Mouse (Mus musculus) forebrain, embryonic 13.5 days (tissue): ENCODE data around the gene Alkal2. TPM values are rescaled to one million over a fixed set of nuclear protein-coding genes. Genes with fewer than 3 reads are reported as not detected.

Source experiments
- ATAC-seq: fragments of 200-750 bp; cut with Nextera tagmentation; 2 replicates; pipeline ENCODE4 v1.8.0; 2017
- H3K27ac ChIP-seq: fragments of 300-500 bp; sonication (generic); 2 replicates; pipeline ENCODE4 v1.5.1; 2015; ENCODE audit warnings: inconsistent platforms, mild to moderate bottlenecking, moderate library complexity
- H3K27me3 ChIP-seq: fragments of 300-500 bp; sonication (generic); 2 replicates; pipeline ENCODE4 v1.6.1; 2015; ENCODE audit warnings: mild to moderate bottlenecking, inconsistent platforms
- H3K36me3 ChIP-seq: fragments of 300-500 bp; sonication (generic); 2 replicates; pipeline ENCODE4 v1.6.1; 2015; ENCODE audit warnings: mild to moderate bottlenecking, inconsistent platforms; ENCODE audit not compliant: poor library complexity, severe bottlenecking
- H3K4me1 ChIP-seq: fragments of 300-500 bp; sonication (generic); 2 replicates; pipeline ENCODE4 v1.6.1; 2015; ENCODE audit warnings: inconsistent platforms
- H3K4me2 ChIP-seq: fragments of 300-500 bp; sonication (generic); 2 replicates; pipeline ENCODE4 v1.6.1; 2015; ENCODE audit warnings: inconsistent platforms, mild to moderate bottlenecking, moderate library complexity
- H3K4me3 ChIP-seq: fragments of 300-500 bp; sonication (generic); 2 replicates; pipeline ENCODE4 v1.5.1; 2015; ENCODE audit warnings: mild to moderate bottlenecking, inconsistent platforms
- H3K9ac ChIP-seq: fragments of 300-500 bp; sonication (generic); 2 replicates; pipeline ENCODE4 v1.6.1; 2015; ENCODE audit warnings: mild to moderate bottlenecking, inconsistent platforms
- H3K9me3 ChIP-seq: fragments of 300-500 bp; sonication (generic); replicated peaks from 2 replicates; pipeline ENCODE4 v1.6.1; 2016; ENCODE audit warnings: inconsistent platforms
- WGBS: fragments of 180-500 bp; shearing (Covaris S2); methylation state at CpG from one replicate; pipeline ENCODE4 v1.1.7; 2015; 5-methylcytosine and 5-hydroxymethylcytosine counted together
- polyA plus RNA-seq: library from polyadenylated mRNA; unstranded; fragments of >200 nt; fragmentation: Nextera tagmentation; extraction: Ambion mirVana; gene quantifications from 2 replicates; pipeline ENCODE4 v1.2.1, GENCODE M21; 2015

Alkal2 gene
- polyA plus RNA-seq, 1 experiment from 2014 or later = 0.13 TPM

DNA sequence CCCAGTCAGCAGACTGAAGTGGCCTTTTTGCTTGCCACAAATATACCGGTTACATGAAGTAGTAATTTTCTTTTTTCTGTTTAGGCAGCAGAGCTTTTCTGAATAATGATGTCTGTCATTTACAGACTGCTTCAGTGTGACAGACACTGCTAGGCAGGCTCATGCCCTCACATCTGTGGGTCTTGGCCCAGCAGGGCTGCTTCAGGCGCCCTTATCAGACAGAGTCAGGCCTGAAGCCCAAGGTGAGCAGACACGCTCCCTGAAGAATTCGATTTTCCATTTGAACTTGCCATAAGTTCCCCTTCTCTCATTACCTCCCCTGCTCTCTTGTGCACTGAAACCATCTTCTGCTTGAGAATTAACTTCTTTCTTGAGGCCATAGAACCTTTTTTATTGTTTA lies 3.9 kb downstream of the Alkal2 start:
- Histone ChIP-seq H3K27me3 (peaks cover 40% of the 10 kb centered on the region), H3K9me3 (no peaks in the 10 kb centered on the region), H3K27ac (no peak overlapping the region), H3K4me1 (peaks cover 11% of the 10 kb centered on the region), H3K9ac (no peak overlapping the region), H3K36me3 (no peaks in the 10 kb centered on the region), H3K4me2 (no peak overlapping the region), H3K4me3 (no peak overlapping the region)
- 91% methylated on average over 4 of the region's 4 CpGs for WGBS
- ATAC-seq = no peak

DNA sequence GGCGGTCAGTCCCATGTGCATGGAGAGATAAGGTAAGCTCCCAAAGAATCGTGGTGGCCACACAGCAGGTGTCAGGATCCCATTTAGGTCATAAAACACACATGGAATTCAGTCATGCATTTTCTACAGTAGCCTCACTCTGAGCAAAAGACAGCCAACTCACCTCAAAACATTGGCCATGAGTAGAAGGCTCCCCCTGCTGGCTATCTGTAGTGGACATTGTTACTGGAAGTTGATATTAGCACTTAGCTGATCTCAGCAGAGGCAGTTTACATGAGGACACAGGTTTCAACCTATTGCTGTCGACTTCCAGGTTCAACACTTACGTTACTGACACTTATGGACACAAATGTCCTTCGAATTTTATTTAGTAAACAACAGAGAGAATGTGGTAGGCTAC lies 5.9 kb downstream of the Alkal2 start:
- Histone ChIP-seq H3K27me3 (peaks cover 19% of the 10 kb centered on the region), H3K36me3 (peaks cover 7% of the 10 kb centered on the region), H3K27ac (no peak overlapping the region), H3K9ac (no peak overlapping the region), H3K4me1 (no peaks in the 10 kb centered on the region), H3K4me2 (no peak overlapping the region), H3K4me3 (no peak overlapping the region), H3K9me3 (no peaks in the 10 kb centered on the region)
- WGBS = 34% methylated on average over 5 of the region's 5 CpGs
- ATAC-seq = peak; percentile 68

DNA sequence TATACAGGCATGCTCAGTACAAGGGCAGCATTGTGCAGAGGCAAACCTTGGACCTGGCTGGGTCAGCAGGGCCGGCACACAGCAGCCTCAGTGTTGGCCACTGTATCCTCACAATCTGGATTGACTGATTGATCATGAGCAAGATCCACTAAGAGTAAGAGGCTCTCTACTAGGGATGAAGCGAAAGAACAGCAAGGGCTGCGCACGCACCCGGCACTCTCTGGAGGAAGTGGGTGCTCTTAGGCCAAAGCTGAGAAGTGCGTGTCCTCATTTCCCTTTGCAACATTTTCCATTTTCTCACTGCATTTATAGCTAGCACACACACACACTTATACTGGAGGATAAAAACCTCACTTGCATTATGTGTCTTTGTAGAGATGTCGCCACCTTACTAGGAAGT lies 7.3 kb downstream of the Alkal2 start:
- no peaks in the 10 kb centered on the region for H3K4me1 ChIP-seq
- peaks cover 5% of the 10 kb centered on the region for H3K27me3 ChIP-seq
- no peak for ATAC-seq
- no peak overlapping the region for H3K4me3 ChIP-seq
- WGBS = 86% methylated on average over 7 of the region's 7 CpGs
- no peak overlapping the region for H3K9ac ChIP-seq
- H3K27ac ChIP-seq = no peak overlapping the region
- peaks cover 15% of the 10 kb centered on the region for H3K36me3 ChIP-seq
- no peaks in the 10 kb centered on the region for H3K9me3 ChIP-seq
- H3K4me2 ChIP-seq = no peak overlapping the region

DNA sequence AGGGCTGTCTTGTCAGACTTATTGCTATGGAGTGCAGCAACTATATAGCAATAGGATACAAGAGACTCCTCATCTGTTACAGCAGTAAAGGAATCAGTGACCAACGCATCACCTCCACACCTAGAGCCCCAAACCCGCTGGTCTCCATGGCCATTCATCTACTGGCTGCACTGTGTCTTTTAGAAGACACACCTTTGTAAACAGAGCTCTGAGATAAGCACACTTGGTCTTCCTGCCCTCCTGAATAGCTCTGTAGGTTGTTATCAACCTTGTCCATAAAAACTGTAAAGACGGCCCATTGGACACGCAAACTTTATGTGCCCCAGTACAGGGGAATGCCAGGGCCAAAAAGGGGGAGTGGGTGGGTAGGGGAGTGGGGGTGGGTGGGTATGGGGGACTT lies 12.9 kb downstream of the Alkal2 start:
- 99% methylated on average over 4 of the region's 4 CpGs for WGBS
- H3K4me1 ChIP-seq = no peaks in the 10 kb centered on the region
- H3K27ac ChIP-seq = no peak overlapping the region
- no peak overlapping the region for H3K4me3 ChIP-seq
- H3K4me2 ChIP-seq = no peak overlapping the region
- H3K9me3 ChIP-seq = no peaks in the 10 kb centered on the region
- peaks cover 35% of the 10 kb centered on the region for H3K36me3 ChIP-seq
- H3K27me3 ChIP-seq = no peaks in the 10 kb centered on the region
- no peak overlapping the region for H3K9ac ChIP-seq
- no peak for ATAC-seq

DNA sequence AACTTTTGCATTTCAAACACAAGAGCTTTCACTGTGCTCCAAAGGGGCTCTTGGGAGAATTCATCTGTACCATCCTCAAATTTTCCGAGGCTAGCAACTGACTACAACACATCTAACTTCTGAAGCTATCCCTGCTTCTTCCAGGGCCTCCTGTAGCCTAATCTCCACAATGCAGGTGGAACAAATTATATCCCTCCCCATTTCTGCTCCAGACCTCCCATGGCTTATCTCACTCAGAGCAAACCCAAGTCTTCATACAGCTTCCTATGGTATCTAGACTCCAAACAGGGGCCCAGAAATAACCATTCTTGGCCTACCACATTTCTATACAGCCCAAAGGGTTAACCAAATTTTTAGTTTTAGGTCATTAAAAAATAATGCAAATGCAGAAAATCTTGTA lies 24.5 kb downstream of the Alkal2 start:
- Histone ChIP-seq H3K4me2 (no peak overlapping the region), H3K4me3 (no peak overlapping the region), H3K9ac (no peak overlapping the region), H3K4me1 (peaks cover 28% of the 10 kb centered on the region), H3K36me3 (peaks cover 7% of the 10 kb centered on the region), H3K27ac (no peak overlapping the region), H3K27me3 (no peaks in the 10 kb centered on the region), H3K9me3 (no peaks in the 10 kb centered on the region)
- ATAC-seq = no peak
- 90% methylated on average over 1 of the region's 1 CpGs for WGBS

DNA sequence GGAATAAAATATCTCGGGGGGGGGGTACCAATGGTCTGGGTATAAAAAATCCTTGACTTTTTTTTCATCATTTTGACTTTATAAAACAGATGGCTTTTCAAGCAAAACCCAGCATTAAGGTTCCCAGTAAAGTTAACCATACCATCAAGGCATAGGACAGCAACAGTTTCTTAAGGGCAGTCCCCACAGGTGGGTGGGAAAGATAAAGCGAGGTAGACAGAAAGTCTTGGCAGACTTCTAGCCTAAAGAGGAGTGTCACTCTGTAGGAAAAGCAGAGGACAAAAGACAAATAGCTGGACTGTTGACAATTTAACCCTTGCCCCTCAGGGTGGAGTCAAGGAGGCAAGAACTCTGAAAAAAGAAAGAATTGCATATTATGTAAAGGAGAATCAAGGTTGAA lies 25.8 kb downstream of the Alkal2 start:
- Histone ChIP-seq H3K27ac (no peak overlapping the region), H3K36me3 (no peaks in the 10 kb centered on the region), H3K9ac (no peak overlapping the region), H3K27me3 (no peaks in the 10 kb centered on the region), H3K9me3 (no peaks in the 10 kb centered on the region), H3K4me3 (no peak overlapping the region), H3K4me1 (peaks cover 28% of the 10 kb centered on the region), H3K4me2 (peak overlapping the region; percentile 94; the same call in 1 of the 2 replicates)
- no peak for ATAC-seq
- WGBS = 88% methylated on average over 2 of the region's 2 CpGs

DNA sequence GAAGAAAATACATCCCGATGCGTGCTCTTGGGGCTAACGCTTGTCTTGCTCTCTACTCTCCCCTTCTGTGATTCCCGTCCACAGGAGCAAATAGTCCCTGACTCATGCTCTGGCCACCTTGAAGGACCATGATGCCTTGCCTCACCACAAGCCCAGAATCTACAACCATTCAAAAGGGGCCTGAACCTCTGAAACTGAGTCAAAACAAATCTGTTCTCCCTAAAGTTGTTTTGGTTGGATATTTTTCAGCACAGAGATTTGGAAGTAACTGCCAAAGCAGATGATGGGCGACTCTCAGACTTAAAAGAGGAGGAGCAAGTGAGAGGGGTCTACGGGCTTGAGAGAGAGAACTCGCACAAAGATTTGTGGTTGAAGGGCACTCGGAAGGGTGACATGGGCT lies 26.7 kb downstream of the Alkal2 start:
- no peaks in the 10 kb centered on the region for H3K27me3 ChIP-seq
- 0 out of 2 replicates have a peak overlapping the region, but pooled peaks have one; percentile 44 for H3K27ac ChIP-seq
- peak overlapping the region; percentile 94 for H3K4me2 ChIP-seq
- peak overlapping the region; percentile 91 for H3K9ac ChIP-seq
- no peak; the same call in 1 of the 2 replicates for ATAC-seq
- H3K4me3 ChIP-seq = peak overlapping the region; percentile 74
- no peaks in the 10 kb centered on the region for H3K9me3 ChIP-seq
- peaks cover 28% of the 10 kb centered on the region for H3K4me1 ChIP-seq
- no peaks in the 10 kb centered on the region for H3K36me3 ChIP-seq
- 19% methylated on average over 8 of the region's 8 CpGs for WGBS

DNA sequence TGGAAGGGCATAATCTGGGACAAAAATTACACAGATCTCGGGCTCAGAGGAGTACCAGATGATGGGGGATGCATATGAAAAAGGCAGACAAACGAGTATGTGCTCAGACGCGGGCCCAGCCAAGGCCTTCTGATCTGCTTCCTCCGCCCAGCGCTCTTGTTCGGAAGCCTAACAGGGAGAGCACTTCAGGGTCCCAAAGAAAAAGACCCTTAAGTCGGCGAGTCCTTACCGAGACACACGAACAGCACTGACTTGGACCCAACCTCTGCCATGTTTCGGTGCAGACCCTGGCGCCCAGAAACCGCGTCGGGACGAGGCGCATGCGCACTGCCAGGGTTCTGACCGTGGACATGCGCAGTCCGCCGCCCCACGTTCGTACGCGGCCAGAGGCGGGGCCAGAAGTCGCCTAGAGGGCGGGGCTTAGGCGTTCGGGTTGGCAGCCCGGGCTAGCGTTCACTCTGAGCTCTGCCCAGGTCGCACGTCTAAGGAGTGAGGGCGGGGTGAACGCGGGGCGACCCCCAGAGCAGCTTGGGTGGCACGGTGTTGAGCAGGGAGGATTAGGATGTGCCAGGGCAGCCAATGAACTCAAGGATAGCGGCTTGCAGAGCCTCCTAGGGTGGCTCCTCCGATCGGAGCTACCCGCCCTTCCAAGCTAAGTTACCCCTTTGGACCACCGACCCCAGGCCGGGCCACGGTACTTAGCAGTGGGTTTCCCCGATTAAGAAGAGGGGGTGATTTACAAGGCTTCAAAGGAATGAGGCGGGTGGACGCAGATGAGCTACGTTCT lies 27.3 kb downstream of the Alkal2 start, which contains the start of the genes Acp1 and Sh3yl1:
Gene Acp1, minus strand, starts transcription at position 329 of the 787 bp plus-strand sequence.
Gene Sh3yl1, plus strand, starts transcription at position 408 of the 787 bp plus-strand sequence.
- under 1% methylated on average over 52 of the region's 52 CpGs for WGBS
- Histone ChIP-seq H3K4me2 (peak within 1 kb of the TSS; percentile 94), H3K36me3 (no peaks in the 10 kb centered on the region), H3K4me3 (peak within 1 kb of the TSS; percentile 74), H3K27me3 (no peaks in the 10 kb centered on the region), H3K9ac (peak within 1 kb of the TSS; percentile 91), H3K4me1 (peaks cover 28% of the 10 kb centered on the region), H3K27ac (0 out of 2 replicates have a peak within 1 kb of the TSS, but pooled peaks have one; percentile 44), H3K9me3 (no peaks in the 10 kb centered on the region)
- peak; percentile 97 for ATAC-seq

DNA sequence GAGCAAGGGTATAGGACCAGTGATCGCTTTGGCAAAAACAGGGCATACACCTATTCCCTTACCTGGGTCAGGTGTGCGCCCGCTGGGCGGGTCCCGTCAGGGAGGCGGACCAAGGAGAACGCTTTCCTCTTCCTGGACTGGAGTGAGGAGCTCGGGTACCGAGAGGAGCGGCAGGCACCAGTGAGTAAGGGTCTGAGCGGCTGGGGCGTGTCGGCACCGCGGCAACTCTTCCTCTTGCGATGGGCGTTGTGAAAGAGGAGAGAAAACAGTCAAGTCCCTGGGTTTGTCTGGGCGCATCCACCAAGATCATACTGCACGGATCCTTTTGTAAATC lies 27.9 kb downstream of the Alkal2 start:
- ATAC-seq = peak; percentile 55
- WGBS = 0% methylated on average over 19 of the region's 19 CpGs
- no peaks in the 10 kb centered on the region for H3K27me3 ChIP-seq
- H3K4me1 ChIP-seq = peaks cover 28% of the 10 kb centered on the region
- peak overlapping the region; percentile 74 for H3K4me3 ChIP-seq
- H3K9ac ChIP-seq = peak overlapping the region; percentile 91
- H3K27ac ChIP-seq = no peak overlapping the region
- H3K9me3 ChIP-seq = no peaks in the 10 kb centered on the region
- no peaks in the 10 kb centered on the region for H3K36me3 ChIP-seq
- peak overlapping the region; percentile 94 for H3K4me2 ChIP-seq

DNA sequence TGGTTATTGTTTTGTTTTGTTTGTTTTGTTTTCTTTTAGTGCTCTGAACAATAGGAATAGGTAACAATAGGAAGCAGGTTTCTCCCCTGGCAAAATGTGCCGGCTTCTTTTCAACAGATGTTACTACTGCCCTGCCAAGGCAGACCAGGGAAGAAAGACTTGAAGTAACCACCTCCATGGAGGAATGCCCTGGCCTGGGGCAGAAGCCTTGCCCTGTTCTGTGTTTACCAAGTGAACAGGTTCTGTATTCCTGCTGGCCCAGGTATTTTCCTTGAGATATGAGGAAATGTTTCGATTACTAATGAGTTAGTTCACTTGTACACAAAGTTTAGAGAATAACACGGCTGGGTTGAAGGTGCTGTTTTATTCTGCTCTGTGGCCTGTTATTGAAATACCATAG lies 28.7 kb downstream of the Alkal2 start:
- H3K4me2 ChIP-seq = peak overlapping the region; percentile 94
- no peak overlapping the region for H3K27ac ChIP-seq
- peaks cover 28% of the 10 kb centered on the region for H3K4me1 ChIP-seq
- no peaks in the 10 kb centered on the region for H3K27me3 ChIP-seq
- 66% methylated on average over 3 of the region's 3 CpGs for WGBS
- ATAC-seq = no peak
- peak overlapping the region; percentile 74 for H3K4me3 ChIP-seq
- peak overlapping the region; percentile 91; the same call in 1 of the 2 replicates for H3K9ac ChIP-seq
- no peaks in the 10 kb centered on the region for H3K9me3 ChIP-seq
- H3K36me3 ChIP-seq = no peaks in the 10 kb centered on the region

DNA sequence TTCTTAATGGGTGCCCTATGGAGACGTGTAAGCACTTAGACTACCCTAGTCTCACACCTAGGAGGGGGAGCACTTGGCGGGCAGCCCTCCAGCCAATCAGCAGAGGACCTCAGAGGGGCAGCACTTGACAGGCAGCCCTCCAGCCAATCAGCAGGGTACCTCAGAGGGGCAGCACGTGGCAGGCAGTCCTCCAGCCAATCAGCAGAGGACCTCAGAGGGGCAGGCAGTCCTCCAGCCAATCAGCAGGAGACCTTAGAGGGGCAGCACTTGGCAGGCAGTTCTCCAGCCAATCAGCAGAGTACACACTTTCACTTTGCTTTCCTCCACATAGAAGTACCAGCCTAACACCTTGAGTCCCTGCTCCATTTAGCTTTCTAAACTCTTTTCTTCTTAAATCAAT lies 38.3 kb downstream of the Alkal2 start:
- Histone ChIP-seq H3K27ac (no peak overlapping the region), H3K4me2 (no peak overlapping the region), H3K4me3 (no peak overlapping the region), H3K4me1 (no peaks in the 10 kb centered on the region), H3K9ac (no peak overlapping the region), H3K9me3 (no peaks in the 10 kb centered on the region), H3K27me3 (no peaks in the 10 kb centered on the region), H3K36me3 (peaks cover 3% of the 10 kb centered on the region; the same call in 1 of the 2 replicates)
- ATAC-seq = no peak
- WGBS = 81% methylated on average over 3 of the region's 3 CpGs

DNA sequence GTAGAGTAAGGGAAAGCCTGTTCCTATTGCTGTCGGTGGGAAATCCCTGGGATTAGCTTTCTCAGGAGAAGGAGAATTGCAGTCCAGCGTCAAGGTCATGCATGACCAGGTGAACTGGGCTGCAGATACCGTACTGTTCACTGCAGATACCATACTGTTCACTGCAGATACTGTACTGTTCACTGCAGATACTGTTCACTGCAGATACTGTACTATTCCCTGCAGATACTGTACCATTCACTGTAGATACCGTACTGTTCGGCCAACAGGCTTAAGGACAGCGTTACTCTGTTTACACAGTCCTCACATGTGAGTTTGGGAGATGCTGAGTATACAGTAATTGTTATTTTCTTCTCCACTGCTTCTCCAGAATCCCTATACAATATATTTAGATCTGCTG lies 44.1 kb downstream of the Alkal2 start:
- Histone ChIP-seq H3K4me2 (no peak overlapping the region), H3K4me3 (no peak overlapping the region), H3K4me1 (no peaks in the 10 kb centered on the region), H3K9me3 (no peaks in the 10 kb centered on the region), H3K36me3 (peaks cover 3% of the 10 kb centered on the region; the same call in 1 of the 2 replicates), H3K27ac (no peak overlapping the region), H3K27me3 (no peaks in the 10 kb centered on the region), H3K9ac (no peak overlapping the region)
- no peak for ATAC-seq
- 93% methylated on average over 6 of the region's 6 CpGs for WGBS

DNA sequence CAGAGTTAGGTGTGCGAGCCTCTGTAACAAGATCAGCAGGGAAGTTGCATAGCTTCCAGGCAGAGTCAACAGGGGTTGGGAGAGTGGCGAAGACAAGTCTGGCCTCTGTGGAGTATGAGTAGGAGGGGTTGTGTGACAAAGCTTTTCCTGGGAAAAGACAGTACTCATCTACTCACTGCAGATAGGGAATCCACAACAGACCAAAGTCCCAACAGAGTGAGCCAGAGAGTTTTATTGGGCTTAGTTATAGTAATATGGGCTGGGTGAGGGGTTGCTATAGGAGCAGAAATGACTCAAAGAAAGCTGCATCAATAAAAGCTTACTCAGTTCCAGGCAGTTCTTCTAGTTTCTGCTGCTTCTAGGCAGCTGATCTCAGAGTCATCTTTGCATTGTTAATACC lies 49.2 kb downstream of the Alkal2 start:
- no peak overlapping the region for H3K27ac ChIP-seq

More for the DNA sequence above, 49.2 kb downstream of the Alkal2 start:
- Histone ChIP-seq H3K36me3 (no peaks in the 10 kb centered on the region), H3K4me3 (no peak overlapping the region), H3K9me3 (no peaks in the 10 kb centered on the region), H3K4me1 (no peaks in the 10 kb centered on the region), H3K27me3 (no peaks in the 10 kb centered on the region), H3K4me2 (no peak overlapping the region), H3K9ac (no peak overlapping the region)
- ATAC-seq = no peak
- WGBS = 89% methylated on average over 2 of the region's 2 CpGs
